Mouse (Mus musculus): Measurements from ENCODE around the gene Sun3.

GRCm38 (mm10) chr11:9060029-9060428 lies 11.2 kb upstream of the Sun3 start:
- TF ChIP-seq CTCF (IDR thresholded peaks at IDR 0.05) (no peak), POLR2A (IDR thresholded peaks at IDR 0.05; ENCODE audit: insufficient read depth, low read depth, low read length) (no peak), EP300 (IDR thresholded peaks at IDR 0.05; ENCODE audit: insufficient read depth, low read depth, low read length) (no peak)

Measured in heart, adult 2 months (tissue).